Mouse (Mus musculus) layer of hippocampus, adult 6 months (tissue): Measurements from ENCODE around the gene Srpx2. TPM values are rescaled to one million over a fixed set of nuclear protein-coding genes. Genes with fewer than 3 reads are reported as not detected.

Source experiments
- long read RNA-seq, 2 experiments: library from polyadenylated mRNA; unstranded; transcript quantifications; one replicate each; pipeline ENCODE4 v2.0.0; 2019 to 2020
- polyA plus RNA-seq: library from polyadenylated mRNA; unstranded; fragments of <200 nt; fragmentation: Nextera tagmentation; gene quantifications from 2 replicates; pipeline ENCODE4 v1.2.3, GENCODE M21; 2021

The Srpx2 gene
- polyA plus RNA-seq: 0.33 and 0.39 TPM in 2 replicates
- long read RNA-seq, experiment 1, partial matches to known transcripts: 1 of 2 reads
- long read RNA-seq, experiment 1, other reads (novel, unspliced or antisense): 0 of 2 reads
- long read RNA-seq, experiment 2, partial matches to known transcripts: 0 of 3 reads
- long read RNA-seq, experiment 2, other reads (novel, unspliced or antisense): 0 of 3 reads

GRCm38 (mm10) chrX:133908261-133908660 lies at the start of gene Srpx2:
Gene Srpx2 (plus strand): TSS chrX:133908426.

DNA sequence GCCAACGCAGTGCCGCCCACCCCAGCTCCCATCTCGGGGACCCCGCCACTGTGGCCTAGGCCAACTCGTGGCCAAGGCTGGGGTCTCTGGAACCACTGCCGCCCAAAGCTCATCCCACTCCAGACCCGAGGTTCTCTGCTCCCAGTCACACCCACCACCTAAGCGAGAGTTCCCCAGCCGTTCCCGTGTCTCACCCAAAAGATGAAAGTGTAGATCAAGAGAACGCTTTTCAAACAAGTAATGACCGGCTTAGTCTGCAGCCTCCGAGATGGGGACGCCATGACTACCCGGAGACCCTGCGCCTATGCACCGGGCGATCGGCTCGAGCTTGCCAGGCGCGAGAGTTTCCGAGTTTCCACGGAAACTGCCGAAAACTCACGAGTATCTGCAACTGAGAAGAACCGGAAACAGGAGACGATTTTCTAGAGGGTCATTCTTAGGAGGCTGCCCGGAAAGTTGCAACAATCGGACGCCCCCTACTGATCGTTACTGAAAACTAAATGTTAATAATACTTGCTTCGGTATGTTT lies 10.1 kb upstream of the Srpx2 start, which contains the start of gene Tspan6:
Gene Tspan6 (minus strand): TSS at position 416 of the 529 bp plus-strand sequence.

DNA sequence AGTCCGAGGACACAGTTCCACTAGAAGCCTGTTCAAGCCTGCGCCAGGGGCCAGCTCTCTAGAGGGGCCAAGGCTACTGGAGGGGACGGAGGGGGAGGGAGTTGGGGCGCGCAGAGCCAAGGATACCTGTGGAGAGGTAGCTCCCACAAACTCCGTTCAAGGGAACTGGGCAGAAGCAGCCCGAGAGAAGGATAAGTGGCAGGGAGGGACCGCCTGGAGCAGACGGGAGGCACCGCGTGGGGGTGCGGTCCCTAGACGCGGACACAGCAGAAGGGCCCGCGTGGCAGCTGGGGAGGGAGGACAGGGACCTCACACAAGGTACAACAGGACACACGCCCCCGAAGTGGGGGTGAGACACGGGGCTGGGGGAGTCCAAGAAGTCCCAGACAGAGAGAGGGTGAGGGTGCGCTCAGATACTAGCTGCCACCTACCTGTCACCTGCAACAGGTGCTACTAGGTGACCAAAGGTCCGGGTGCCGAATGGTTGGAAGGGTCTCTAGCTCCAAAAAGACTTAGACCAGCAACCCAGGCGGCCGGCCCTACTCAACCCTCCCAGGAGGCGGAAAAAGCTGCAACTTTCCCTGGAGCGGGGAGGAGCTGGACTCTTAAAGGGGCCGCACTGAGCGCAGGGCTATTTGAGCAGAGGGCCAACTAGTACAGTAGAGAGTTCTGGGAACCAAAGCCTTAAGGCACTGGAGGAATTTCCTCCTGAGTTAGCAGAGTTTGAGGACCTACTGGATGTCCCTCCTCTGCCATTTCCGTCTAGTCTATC lies 73.2 kb downstream of the Srpx2 start, which contains the start of gene Sytl4:
Gene Sytl4 (minus strand): TSS at position 582 of the 772 bp plus-strand sequence.

Other genes with a start within 250 kb of the Srpx2 start
- gene Pcdh19, start 219.4 kb upstream of the Srpx2 start, polyA plus RNA-seq: 10.3 and 11.1 TPM in 2 replicates
- gene Tnmd, start 57.4 kb upstream of the Srpx2 start, polyA plus RNA-seq: 0.34 and 0.36 TPM in 2 replicates
- gene Tspan6, start 10.0 kb upstream of the Srpx2 start, polyA plus RNA-seq: 30.9 and 34.6 TPM in 2 replicates
- 0.72 and 0.74 TPM in 2 replicates for gene Sytl4, start 73.4 kb downstream of the Srpx2 start, polyA plus RNA-seq
- gene Cstf2, start 150.8 kb downstream of the Srpx2 start, polyA plus RNA-seq: 28.4 and 33.6 TPM in 2 replicates